7 mouse cellular contexts compared by ENCODE assay signal in the genomic region with DNA sequence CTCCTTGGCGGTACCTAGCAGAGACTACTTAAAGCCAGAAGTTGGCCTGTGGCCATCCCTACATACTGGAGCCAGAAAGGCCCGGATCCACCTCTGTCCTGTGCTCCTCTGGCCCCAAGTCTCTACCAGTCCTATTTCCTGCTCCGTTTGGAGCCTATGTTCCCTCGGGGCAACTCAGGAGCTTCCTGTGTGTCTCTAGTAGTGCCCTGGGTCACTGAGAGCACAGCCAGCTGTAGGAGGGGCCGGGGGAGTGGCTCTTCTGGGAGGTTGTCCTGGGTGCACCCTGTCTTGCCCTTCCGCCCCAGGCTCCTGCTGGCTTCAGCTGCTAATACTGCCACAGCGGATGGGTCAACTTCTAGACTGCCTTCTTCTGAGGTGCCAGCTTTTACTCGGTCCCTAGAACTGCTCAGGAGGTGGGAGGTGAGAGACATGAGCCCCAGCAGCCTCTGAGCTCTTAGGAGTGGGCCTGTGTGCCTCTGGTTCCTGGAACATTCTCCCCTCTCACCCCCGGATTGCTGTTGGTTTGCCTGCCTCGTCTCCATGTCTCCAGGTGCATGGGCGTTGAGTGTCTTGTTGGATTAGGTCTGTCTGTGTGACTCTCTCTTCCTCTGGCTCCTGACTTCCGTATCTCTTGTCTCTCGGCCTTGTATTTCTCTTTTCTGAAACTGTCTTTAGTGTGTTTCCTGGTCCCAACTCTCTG. TPM values are rescaled to one million over a fixed set of nuclear protein-coding genes. Genes with fewer than 3 reads are reported as not detected.
DNase-seq lines count a peak whose midpoint lies in the region; ATAC-seq lines count a peak whose summit lies in the region.

No protein-coding gene starts in this region.

- no peak for ATAC-seq in neural tube, embryonic 11.5 days (ENCODE audit: insufficient read depth, low FRiP score, low TSS enrichment)

- no peak overlapping the region for H3K4me2 ChIP-seq in neural tube, embryonic 11.5 days (ENCODE audit: low read depth)

- H3K9ac ChIP-seq in neural tube, embryonic 11.5 days (ENCODE audit: low read length), result peak overlapping the region; percentile 10; the same call in 1 of the 2 replicates

- H3K9me3 ChIP-seq in neural tube, embryonic 11.5 days (ENCODE audit: control insufficient read depth, low read length), result no peaks in the 10 kb centered on the region

- no peaks in the 10 kb centered on the region for H3K27me3 ChIP-seq in neural tube, embryonic 11.5 days (ENCODE audit: control insufficient read depth, insufficient read depth, low read length)

- WGBS in neural tube, embryonic 11.5 days, result 79% methylated on average over 13 of the region's 13 CpGs

- H3K4me1 ChIP-seq in neural tube, embryonic 11.5 days (ENCODE audit: control insufficient read depth, insufficient read depth, low read length), result no peaks in the 10 kb centered on the region

- peaks cover 13% of the 10 kb centered on the region for H3K36me3 ChIP-seq in neural tube, embryonic 11.5 days (ENCODE audit: control insufficient read depth, insufficient read depth, low read length)

- DNase-seq in neural tube, embryonic 11.5 days (ENCODE audit: low spot score), result no peak
- DNase-seq in neural tube, embryonic 10.5 days (ENCODE audit: extremely low spot score, low spot score), result no peak
- DNase-seq in brain, adult 2 months (ENCODE audit: low read depth, low spot score), result peak; percentile 78
- peak; percentile 77 to 79 for DNase-seq in kidney, adult 8-10 months
- DNase-seq in lung, postnatal 4 days, result peak; percentile 49 to 66
- no peak for DNase-seq in c-Kit-positive CD71-positive TER-119-positive erythroid progenitor cells, embryonic 14.5 days (ENCODE audit: low spot score)
- no peak for DNase-seq in embryo, embryonic 10.5 days (ENCODE audit: low spot score)

- no peak overlapping the region for H3K27ac ChIP-seq in neural tube, embryonic 11.5 days (ENCODE audit: low read depth, low read length)

- no peak overlapping the region for H3K4me3 ChIP-seq in neural tube, embryonic 11.5 days (ENCODE audit: low read depth, low read length)

RNA-seq across cellular contexts. Expression of gene Tnk2, which starts 29.3 kb away (rescaled TPM):
- 7.0 and 8.6 TPM in 2 replicates for polyA plus RNA-seq in neural tube, embryonic 11.5 days (2014; fragmentation: Nextera tagmentation; extraction: Ambion mirVana)

Comparison
In these comparisons a context has a peak if more than half of its experiments do, and no peak if none do; other contexts are left out.
1. DNase-seq: peak in brain, adult 2 months (single experiment), kidney, adult 8-10 months (2 of 2) and lung, postnatal 4 days (2 of 2); none in neural tube, embryonic 11.5 days (single experiment), neural tube, embryonic 10.5 days (single experiment), c-Kit-positive CD71-positive TER-119-positive erythroid progenitor cells, embryonic 14.5 days (single experiment) and embryo, embryonic 10.5 days (single experiment).